Mouse (Mus musculus) gastrocnemius, postnatal 4 days (tissue): ENCODE data around the gene Cetn4. TPM values are rescaled to one million over a fixed set of nuclear protein-coding genes. Genes with fewer than 3 reads are reported as not detected.

ENCODE experiments used
- total RNA-seq, 2 experiments: library from RNA; stranded (reverse); gene quantifications; 2 replicates each; pipeline ENCODE4 v1.2.3; 2021

Gene Cetn4
- total RNA-seq, 2 experiments from 2014 or later: 1.7 to 1.8 TPM

Other genes starting within 250 kb of the Cetn4 start
- under 1 TPM in 1 of 2 experiments, not detected in 1; 0.42 TPM for gene Adad1, start 249.2 kb downstream of the Cetn4 start, total RNA-seq
- not detected for gene Il2, start 186.7 kb downstream of the Cetn4 start, total RNA-seq
- gene Il21, start 80.1 kb downstream of the Cetn4 start, total RNA-seq: not detected
- gene Bbs12, start 154 bp downstream of the Cetn4 start, total RNA-seq: 1 to 10 TPM; 3.8 to 4.0 TPM
- 10 to 100 TPM; 14.2 to 14.5 TPM for gene Fgf2, start 35.6 kb upstream of the Cetn4 start, total RNA-seq
- gene Spata5, start 107.2 kb upstream of the Cetn4 start, total RNA-seq: 10 to 100 TPM; 25.9 to 27.6 TPM
- gene Nudt6, start 107.5 kb upstream of the Cetn4 start, total RNA-seq: 10 to 100 TPM; 17.3 to 18.5 TPM